Mouse (Mus musculus): ENCODE data around the gene Zfp956. TPM values are rescaled to one million over a fixed set of nuclear protein-coding genes. Genes with fewer than 3 reads are reported as not detected.
A peak's percentile ranks its signal among the peaks of the same experiment; 100 is the strongest.
"Not testable (repeated sequence)": the region's sequence is repeated elsewhere in the genome, so short reads cannot be mapped to it uniquely, and the experiment has no call there.

The Zfp956 gene
- total RNA-seq, 2 experiments from 2014 or later: 7.8 to 8.1 TPM

GRCm38 (mm10) chr6:47963051-47963450, 9.9 kb downstream of the Zfp956 start:
- no peak for ATAC-seq (replicated peaks; ENCODE audit: poor library complexity, severe bottlenecking)

GRCm38 (mm10) chr6:47968166-47968565, 15.0 kb downstream of the Zfp956 start:
- not testable (repeated sequence) for ATAC-seq (replicated peaks; ENCODE audit: poor library complexity, severe bottlenecking)

- ATAC-seq (replicated peaks; ENCODE audit: poor library complexity, severe bottlenecking): no peak
Measured at GRCm38 (mm10) chr6:47974599-47974998, 21.4 kb downstream of the Zfp956 start.

GRCm38 (mm10) chr6:47978897-47979368, 25.7 kb downstream of the Zfp956 start:
- peak; percentile 91 for ATAC-seq (replicated peaks; ENCODE audit: poor library complexity, severe bottlenecking)

DNA sequence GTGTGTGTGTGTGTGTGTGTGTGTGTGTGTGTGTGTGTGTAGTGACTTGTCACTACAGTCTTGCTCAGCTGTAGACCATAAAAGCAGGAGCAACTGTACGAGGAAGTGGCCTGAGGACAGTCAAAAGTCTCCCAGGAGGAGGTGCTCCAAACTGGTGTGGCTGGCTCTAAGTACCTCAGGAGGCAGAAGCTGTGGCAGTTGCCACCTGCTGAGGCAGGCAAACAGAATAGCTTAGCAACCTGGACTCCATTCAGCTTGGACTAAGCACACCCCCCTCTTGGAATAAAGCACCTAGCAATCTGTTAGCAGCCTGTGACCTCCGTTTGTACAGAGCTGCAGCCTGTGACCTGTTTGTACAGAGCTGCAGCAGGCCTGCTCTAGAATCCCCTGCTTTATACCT, 30.7 kb downstream of the Zfp956 start:
- no peak for ATAC-seq (replicated peaks; ENCODE audit: poor library complexity, severe bottlenecking)

- no peak for ATAC-seq (replicated peaks; ENCODE audit: poor library complexity, severe bottlenecking)
Measured at GRCm38 (mm10) chr6:47995661-47996060, 42.5 kb downstream of the Zfp956 start.

DNA sequence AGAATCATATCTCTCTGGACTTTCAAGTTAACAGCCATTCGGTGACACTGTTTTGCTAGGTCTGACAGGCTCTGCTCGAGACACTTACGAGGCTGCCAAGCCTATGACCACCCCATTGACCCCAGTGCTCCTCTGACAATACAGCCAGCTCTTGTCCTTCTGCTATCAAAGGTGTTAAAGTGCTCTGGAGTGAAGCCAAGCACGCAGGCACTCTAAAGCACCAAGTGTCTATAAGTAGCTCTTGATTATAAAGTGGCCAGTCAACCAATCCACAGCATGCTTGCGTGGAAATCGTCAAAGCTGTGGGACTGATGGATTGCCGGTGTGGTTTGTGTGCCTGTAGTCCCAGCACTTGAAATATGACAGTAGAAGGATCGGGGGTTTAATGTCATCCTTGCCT, 57.5 kb downstream of the Zfp956 start:
- no peak for ATAC-seq (replicated peaks; ENCODE audit: poor library complexity, severe bottlenecking)

Other genes starting within 250 kb of the Zfp956 start
- 157 and 161 TPM in 2 replicates for gene Pdia4, start 140.0 kb upstream of the Zfp956 start, total RNA-seq (2014; fragmentation: Nextera tagmentation)
- 534 and 557 TPM in 2 replicates for gene Pdia4, start 140.0 kb upstream of the Zfp956 start, total RNA-seq (2017)
- gene Zfp786, start 122.5 kb upstream of the Zfp956 start, total RNA-seq (2014; fragmentation: Nextera tagmentation): 0.13 and 11.2 TPM in 2 replicates
- gene Zfp786, start 122.5 kb upstream of the Zfp956 start, total RNA-seq (2017): 2.0 and 5.1 TPM in 2 replicates
- 27.9 TPM in 2 replicates for gene Zfp398, start 117.7 kb upstream of the Zfp956 start, total RNA-seq (2014; fragmentation: Nextera tagmentation)
- 16.0 and 16.8 TPM in 2 replicates for gene Zfp398, start 117.7 kb upstream of the Zfp956 start, total RNA-seq (2017)
- gene Zfp282, start 76.2 kb upstream of the Zfp956 start, total RNA-seq (2014; fragmentation: Nextera tagmentation): 10.0 and 11.3 TPM in 2 replicates
- gene Zfp282, start 76.2 kb upstream of the Zfp956 start, total RNA-seq (2017): 12.0 and 14.2 TPM in 2 replicates
- gene Zfp212, start 32.9 kb upstream of the Zfp956 start, total RNA-seq (2014; fragmentation: Nextera tagmentation): 8.3 and 13.9 TPM in 2 replicates
- 7.3 and 11.5 TPM in 2 replicates for gene Zfp212, start 32.9 kb upstream of the Zfp956 start, total RNA-seq (2017)
- 22.2 and 22.8 TPM in 2 replicates for gene Zfp777, start 95.5 kb downstream of the Zfp956 start, total RNA-seq (2014; fragmentation: Nextera tagmentation)
- gene Zfp777, start 95.5 kb downstream of the Zfp956 start, total RNA-seq (2017): 37.6 and 40.1 TPM in 2 replicates
- gene Zfp746, start 133.2 kb downstream of the Zfp956 start, total RNA-seq (2014; fragmentation: Nextera tagmentation): 20.3 and 26.2 TPM in 2 replicates
- gene Zfp746, start 133.2 kb downstream of the Zfp956 start, total RNA-seq (2017): 18.1 and 23.0 TPM in 2 replicates

Measured in granulocyte monocyte progenitor cell, adult 5-6 weeks (primary cell).